Mouse (Mus musculus) E14TG2a.4 (cell line): ENCODE results near the gene Susd3.
A peak's percentile ranks its signal among the peaks of the same experiment; 100 is the strongest.

Source experiments
- H3K27me3 ChIP-seq: 2 replicates; pipeline ENCODE4 v1.6.1; 2014; ENCODE audit warnings: low read length, control low read depth; ENCODE audit not compliant: insufficient read depth
- H3K36me3 ChIP-seq: 2 replicates; pipeline ENCODE4 v1.6.1; 2014; ENCODE audit warnings: low read length, control low read depth; ENCODE audit not compliant: insufficient read depth
- H3K4me1 ChIP-seq: replicated peaks from 2 replicates; pipeline ENCODE4 v1.6.1; 2014; ENCODE audit warnings: low read depth, low read length, control low read depth
- H3K4me3 ChIP-seq: replicated peaks from 2 replicates; pipeline ENCODE4 v1.5.1; 2014; ENCODE audit warnings: mild to moderate bottlenecking, low read length
- H3K9me3 ChIP-seq: 2 replicates; pipeline ENCODE4 v1.6.1; 2014; ENCODE audit warnings: low read length, control low read depth
- CTCF ChIP-seq: conservative IDR thresholded peaks from 2 replicates; pipeline ENCODE4 v1.5.1; 2014; ENCODE audit warnings: low read length
- NANOG ChIP-seq: IDR thresholded peaks from 2 replicates; pipeline ENCODE4 v1.6.1; 2014; ENCODE audit warnings: borderline replicate concordance, low read length, mixed read lengths
- POU5F1 ChIP-seq: IDR thresholded peaks from 2 replicates; pipeline ENCODE4 v1.6.1; 2014; ENCODE audit warnings: low read length, borderline replicate concordance

The Susd3 gene

GRCm38 (mm10) chr13:49212711-49213500 lies 35.6 kb downstream of the Susd3 start:
- H3K4me1 ChIP-seq: peaks cover 42% of the 10 kb centered on the region
- H3K27me3 ChIP-seq: peaks cover 38% of the 10 kb centered on the region
- no peaks in the 10 kb centered on the region for H3K36me3 ChIP-seq
- H3K9me3 ChIP-seq: no peaks in the 10 kb centered on the region
- no peak overlapping the region for H3K4me3 ChIP-seq
- TF ChIP-seq CTCF (no peak), NANOG (no peak), POU5F1 (no peak)

DNA sequence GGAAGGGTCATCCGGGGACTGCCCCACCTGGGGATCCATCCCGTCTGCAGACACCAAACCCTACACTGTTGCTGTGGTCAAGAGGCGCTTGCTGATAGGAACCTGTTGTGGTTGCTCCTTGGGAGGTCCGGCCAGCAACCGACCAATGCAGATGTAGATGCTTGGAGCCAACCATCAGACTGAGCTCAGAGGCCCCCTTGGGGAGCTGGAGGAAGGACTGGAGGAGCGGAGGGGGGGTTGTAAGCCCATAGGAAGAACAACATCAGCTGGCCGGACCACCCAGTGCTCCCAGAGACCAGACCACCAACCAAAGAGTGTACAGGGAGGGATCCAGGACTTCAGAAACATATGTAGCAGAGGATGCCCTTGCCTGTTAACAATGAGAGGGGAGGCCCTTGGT lies 39.2 kb downstream of the Susd3 start:
- Histone ChIP-seq H3K4me3 (no peak overlapping the region), H3K27me3 (peaks cover 11% of the 10 kb centered on the region), H3K4me1 (peaks cover 32% of the 10 kb centered on the region), H3K36me3 (peaks cover 13% of the 10 kb centered on the region), H3K9me3 (no peaks in the 10 kb centered on the region)
- no peak for TF ChIP-seq POU5F1

DNA sequence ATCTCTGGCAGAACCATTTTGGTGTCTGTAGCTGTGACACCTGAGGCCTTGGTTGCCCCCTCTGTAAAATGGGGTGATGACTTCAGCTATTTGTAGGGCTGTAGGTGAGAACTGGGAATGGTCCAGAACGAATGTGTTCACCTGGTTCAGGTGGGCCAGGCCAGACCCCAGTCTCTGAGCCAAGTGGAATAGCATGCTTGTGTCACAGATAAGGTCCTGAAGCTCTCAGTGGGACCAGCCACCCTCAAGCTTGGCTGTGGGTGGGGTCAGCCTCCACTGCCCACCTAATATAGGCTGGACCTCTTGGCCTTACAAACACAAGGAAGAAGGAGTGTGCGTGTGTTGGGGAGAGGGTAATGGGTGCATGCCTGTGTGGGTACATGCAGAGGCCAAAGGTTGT lies 42.2 kb downstream of the Susd3 start:
- H3K27me3 ChIP-seq: peaks cover 5% of the 10 kb centered on the region; the same call in 1 of the 2 replicates
- no peak overlapping the region for H3K4me3 ChIP-seq
- TF ChIP-seq POU5F1 (no peak), NANOG (no peak), CTCF (no peak)
- peaks cover 23% of the 10 kb centered on the region for H3K36me3 ChIP-seq
- H3K4me1 ChIP-seq: peaks cover 16% of the 10 kb centered on the region
- no peaks in the 10 kb centered on the region for H3K9me3 ChIP-seq

GRCm38 (mm10) chr13:49205381-49205998 lies 43.0 kb downstream of the Susd3 start:
- H3K27me3 ChIP-seq: peaks cover 5% of the 10 kb centered on the region; the same call in 1 of the 2 replicates
- TF ChIP-seq NANOG: no peak
- TF ChIP-seq POU5F1: no peak
- peak; percentile 71 for TF ChIP-seq CTCF
- H3K4me1 ChIP-seq: peaks cover 20% of the 10 kb centered on the region
- H3K36me3 ChIP-seq: peaks cover 23% of the 10 kb centered on the region
- H3K4me3 ChIP-seq: no peak overlapping the region
- H3K9me3 ChIP-seq: no peaks in the 10 kb centered on the region

GRCm38 (mm10) chr13:49202556-49202955 lies 46.0 kb downstream of the Susd3 start:
- peaks cover 23% of the 10 kb centered on the region for H3K36me3 ChIP-seq
- H3K27me3 ChIP-seq: peaks cover 12% of the 10 kb centered on the region
- peaks cover 17% of the 10 kb centered on the region for H3K4me1 ChIP-seq
- no peak overlapping the region for H3K4me3 ChIP-seq
- no peak for TF ChIP-seq POU5F1
- no peak for TF ChIP-seq NANOG
- TF ChIP-seq CTCF: no peak
- H3K9me3 ChIP-seq: no peaks in the 10 kb centered on the region

DNA sequence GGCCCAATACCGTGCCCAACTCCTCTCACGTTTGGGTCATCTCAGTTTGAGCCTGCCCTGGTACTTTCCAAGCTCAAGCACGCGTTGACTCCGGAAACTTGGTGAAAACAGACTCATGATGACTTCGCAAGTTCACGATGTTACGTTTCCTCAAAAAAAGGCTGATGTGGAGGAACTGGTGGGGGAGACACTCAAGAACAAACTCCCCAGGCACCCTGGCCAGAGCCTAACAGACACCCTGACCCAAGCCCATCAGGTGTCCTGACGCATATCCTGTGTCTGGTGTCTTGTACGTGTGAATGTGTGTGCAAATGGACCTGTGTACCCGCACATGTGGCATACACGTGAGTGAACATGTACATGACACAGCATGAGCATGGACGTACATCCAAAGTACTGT lies 47.8 kb downstream of the Susd3 start:
- H3K4me3 ChIP-seq: no peak overlapping the region
- TF ChIP-seq NANOG: no peak
- peaks cover 12% of the 10 kb centered on the region for H3K27me3 ChIP-seq
- no peaks in the 10 kb centered on the region for H3K9me3 ChIP-seq
- peaks cover 24% of the 10 kb centered on the region for H3K36me3 ChIP-seq
- peaks cover 14% of the 10 kb centered on the region for H3K4me1 ChIP-seq

DNA sequence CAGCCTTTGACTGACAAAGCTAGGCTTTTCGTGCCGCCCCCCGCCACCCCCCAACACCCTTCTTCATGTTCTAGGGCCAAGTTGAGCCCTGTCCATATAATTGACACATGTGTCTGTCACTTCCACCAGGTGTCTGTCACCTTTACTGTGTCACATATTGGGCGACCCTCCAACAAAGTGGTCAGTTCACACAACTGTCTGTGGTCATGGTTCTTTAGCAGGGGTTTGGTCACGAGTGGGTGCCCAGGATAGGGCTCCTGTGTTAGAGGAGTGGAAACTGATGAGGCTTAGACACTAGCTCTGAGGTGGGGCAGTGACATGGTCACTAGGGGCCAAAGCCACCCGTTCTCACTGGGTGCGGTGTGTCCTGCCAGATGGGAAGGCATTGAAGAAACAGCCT lies 48.6 kb downstream of the Susd3 start:
- Histone ChIP-seq H3K27me3 (peaks cover 12% of the 10 kb centered on the region), H3K9me3 (no peaks in the 10 kb centered on the region), H3K36me3 (peaks cover 31% of the 10 kb centered on the region), H3K4me1 (peaks cover 7% of the 10 kb centered on the region), H3K4me3 (no peak overlapping the region)
- no peak for TF ChIP-seq NANOG
- TF ChIP-seq POU5F1: no peak
- no peak for TF ChIP-seq CTCF

GRCm38 (mm10) chr13:49198734-49199133 lies 49.8 kb downstream of the Susd3 start:
- Histone ChIP-seq H3K4me3 (no peak overlapping the region), H3K9me3 (no peaks in the 10 kb centered on the region), H3K27me3 (peaks cover 8% of the 10 kb centered on the region), H3K4me1 (peaks cover 5% of the 10 kb centered on the region), H3K36me3 (peaks cover 27% of the 10 kb centered on the region)
- TF ChIP-seq CTCF: no peak
- no peak for TF ChIP-seq NANOG
- TF ChIP-seq POU5F1: no peak

DNA sequence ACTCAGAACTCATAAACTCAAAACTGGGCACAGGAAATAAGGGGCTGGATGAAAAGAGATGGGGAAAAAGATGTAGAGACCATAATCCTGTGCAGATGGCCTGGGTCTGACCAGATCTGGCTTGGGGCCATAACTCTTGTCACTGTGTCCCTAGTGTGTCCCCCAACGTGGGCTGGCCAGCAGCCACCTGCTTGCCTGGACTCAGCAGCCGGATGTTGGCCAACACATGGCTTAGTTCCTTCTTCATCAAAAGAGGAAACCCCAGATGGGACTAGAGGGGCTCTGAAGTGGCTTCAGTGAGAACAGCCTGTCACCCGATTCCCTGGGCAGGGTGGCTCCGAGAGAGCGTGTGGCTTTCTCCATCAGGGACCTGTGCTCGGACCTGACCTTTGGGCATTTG lies 51.7 kb downstream of the Susd3 start:
- H3K4me1 ChIP-seq: peaks cover 5% of the 10 kb centered on the region
- H3K9me3 ChIP-seq: no peaks in the 10 kb centered on the region
- H3K27me3 ChIP-seq: peaks cover 8% of the 10 kb centered on the region
- no peak overlapping the region for H3K4me3 ChIP-seq
- no peak for TF ChIP-seq NANOG
- TF ChIP-seq POU5F1: no peak
- TF ChIP-seq CTCF: no peak
- peaks cover 24% of the 10 kb centered on the region for H3K36me3 ChIP-seq
